Mouse (Mus musculus): ENCODE results near the gene Scd3. TPM values are rescaled to one million over a fixed set of nuclear protein-coding genes. Genes with fewer than 3 reads are reported as not detected.

Scd3 gene
- total and polyA plus RNA-seq, 2 experiments from 2014 or later: 0.31 to 4.8 TPM

DNA sequence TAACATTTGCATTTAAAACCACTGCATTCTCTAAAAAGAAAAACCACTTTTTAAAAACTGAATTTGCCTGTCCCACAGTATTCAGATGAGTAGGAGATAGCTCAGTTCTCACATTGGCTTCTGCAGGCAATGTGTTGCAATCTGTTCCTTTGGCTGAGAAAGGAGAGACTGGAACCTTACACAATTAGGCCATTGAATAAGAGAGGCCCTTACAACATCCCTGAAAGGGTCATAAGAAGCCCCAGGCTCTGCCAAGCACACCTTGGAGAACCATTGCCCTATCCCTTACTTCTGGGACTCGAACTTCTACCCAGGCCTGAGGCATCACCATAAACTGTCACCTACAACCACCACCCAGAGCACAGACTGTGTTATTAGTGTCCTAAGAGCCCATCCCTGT, 22.6 kb upstream of the Scd3 start:
- H3K4me1 ChIP-seq (ENCODE audit: insufficient read depth, low read length): no peaks in the 10 kb centered on the region
- 81% methylated on average over 1 of the region's 1 CpGs for WGBS
- no peak overlapping the region for H3K9ac ChIP-seq (replicated peaks; ENCODE audit: low read length)
- no peak overlapping the region for H3K4me3 ChIP-seq (ENCODE audit: low read length)
- no peak for TF ChIP-seq CTCF (IDR thresholded peaks at IDR 0.05; ENCODE audit: low read depth)
- H3K27ac ChIP-seq: no peak overlapping the region
- H3K36me3 ChIP-seq (ENCODE audit: insufficient read depth, low read length): no peaks in the 10 kb centered on the region
- H3K9me3 ChIP-seq (ENCODE audit: low read length): peaks cover 4% of the 10 kb centered on the region; the same call in 1 of the 2 replicates
- no peak for DNase-seq (ENCODE audit: low spot score)
- ATAC-seq: no peak
- H3K4me2 ChIP-seq (ENCODE audit: low read depth, low read length): no peak overlapping the region
- H3K27me3 ChIP-seq (ENCODE audit: insufficient read depth, low read length): no peaks in the 10 kb centered on the region

GRCm38 (mm10) chr19:44183968-44184367, 19.1 kb upstream of the Scd3 start:
- H3K9ac ChIP-seq (replicated peaks; ENCODE audit: low read length): no peak overlapping the region
- WGBS: 76% methylated on average over 3 of the region's 3 CpGs

DNA sequence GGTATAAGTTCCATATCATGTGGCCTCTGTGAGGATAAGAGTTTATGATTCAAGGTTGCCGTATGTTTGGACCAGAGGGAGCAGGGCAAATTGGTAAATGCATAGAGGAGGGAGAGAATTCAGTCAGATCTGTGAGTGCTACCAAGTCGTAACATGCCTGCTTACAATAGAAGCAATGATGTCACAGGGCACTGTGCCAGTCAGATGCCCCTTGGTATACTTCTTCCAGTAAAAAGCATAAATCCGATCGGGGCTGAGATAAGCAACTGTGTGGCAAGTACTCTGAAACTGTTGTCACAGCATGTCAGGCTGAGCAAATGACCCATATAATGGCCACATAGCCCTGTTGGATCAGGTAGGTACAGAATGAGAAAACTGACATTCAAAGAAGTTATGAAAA, 14.0 kb upstream of the Scd3 start:
- WGBS: 75% methylated on average over 4 of the region's 4 CpGs
- DNase-seq (ENCODE audit: low spot score): no peak
- Histone ChIP-seq H3K9me3 (ENCODE audit: low read length) (no peaks in the 10 kb centered on the region), H3K27me3 (ENCODE audit: insufficient read depth, low read length) (no peaks in the 10 kb centered on the region), H3K9ac (replicated peaks; ENCODE audit: low read length) (no peak overlapping the region), H3K36me3 (ENCODE audit: insufficient read depth, low read length) (no peaks in the 10 kb centered on the region), H3K4me2 (ENCODE audit: low read depth, low read length) (no peak overlapping the region), H3K4me1 (ENCODE audit: insufficient read depth, low read length) (no peaks in the 10 kb centered on the region), H3K4me3 (ENCODE audit: low read length) (no peak overlapping the region), H3K27ac (no peak overlapping the region)
- no peak for TF ChIP-seq CTCF (IDR thresholded peaks at IDR 0.05; ENCODE audit: low read depth)
- no peak for ATAC-seq

More at GRCm38 (mm10) chr19:44183968-44184367, 19.1 kb upstream of the Scd3 start:
- TF ChIP-seq CTCF (IDR thresholded peaks at IDR 0.05; ENCODE audit: low read depth): no peak
- H3K36me3 ChIP-seq (ENCODE audit: insufficient read depth, low read length): no peaks in the 10 kb centered on the region
- DNase-seq (ENCODE audit: low spot score): no peak
- H3K4me1 ChIP-seq (ENCODE audit: insufficient read depth, low read length): no peaks in the 10 kb centered on the region
- H3K4me3 ChIP-seq (ENCODE audit: low read length): no peak overlapping the region
- no peak for ATAC-seq
- H3K9me3 ChIP-seq (ENCODE audit: low read length): no peaks in the 10 kb centered on the region
- no peaks in the 10 kb centered on the region for H3K27me3 ChIP-seq (ENCODE audit: insufficient read depth, low read length)
- H3K4me2 ChIP-seq (ENCODE audit: low read depth, low read length): no peak overlapping the region
- no peak overlapping the region for H3K27ac ChIP-seq

- no peak within 1 kb of the TSS for H3K9ac ChIP-seq (replicated peaks; ENCODE audit: low read length)
- H3K4me3 ChIP-seq (ENCODE audit: low read length): no peak within 1 kb of the TSS
- ATAC-seq (no peak), DNase-seq (ENCODE audit: low spot score) (no peak)
- H3K27me3 ChIP-seq (ENCODE audit: insufficient read depth, low read length): no peaks in the 10 kb centered on the region
- no peak within 1 kb of the TSS for H3K27ac ChIP-seq
- no peaks in the 10 kb centered on the region for H3K9me3 ChIP-seq (ENCODE audit: low read length)
- H3K4me1 ChIP-seq (ENCODE audit: insufficient read depth, low read length): no peaks in the 10 kb centered on the region
- no peaks in the 10 kb centered on the region for H3K36me3 ChIP-seq (ENCODE audit: insufficient read depth, low read length)
- TF ChIP-seq CTCF (IDR thresholded peaks at IDR 0.05; ENCODE audit: low read depth): no peak
- no peak within 1 kb of the TSS for H3K4me2 ChIP-seq (ENCODE audit: low read depth, low read length)
- 42% methylated on average over 3 of the region's 3 CpGs for WGBS
These were observed 10.7 kb upstream of the Scd3 start, which contains the start of gene Pkd2l1 for GRCm38 (mm10) chr19:44192342-44192741. TSS of gene Pkd2l1 (minus strand) at chr19:44192442.

GRCm38 (mm10) chr19:44193906-44194305, 9.2 kb upstream of the Scd3 start:
- no peak for ATAC-seq
- H3K27me3 ChIP-seq (ENCODE audit: insufficient read depth, low read length): no peaks in the 10 kb centered on the region
- WGBS: 82% methylated on average over 7 of the region's 7 CpGs

GRCm38 (mm10) chr19:44195138-44195537, 7.9 kb upstream of the Scd3 start:
- Histone ChIP-seq H3K36me3 (ENCODE audit: insufficient read depth, low read length) (no peaks in the 10 kb centered on the region), H3K27me3 (ENCODE audit: insufficient read depth, low read length) (no peaks in the 10 kb centered on the region), H3K9ac (replicated peaks; ENCODE audit: low read length) (no peak overlapping the region), H3K4me1 (ENCODE audit: insufficient read depth, low read length) (no peaks in the 10 kb centered on the region), H3K9me3 (ENCODE audit: low read length) (no peaks in the 10 kb centered on the region), H3K27ac (no peak overlapping the region), H3K4me2 (ENCODE audit: low read depth, low read length) (no peak overlapping the region), H3K4me3 (ENCODE audit: low read length) (no peak overlapping the region)
- DNase-seq (ENCODE audit: low spot score) (peak; percentile 85), ATAC-seq (no peak)
- peak; percentile 90 for TF ChIP-seq CTCF (IDR thresholded peaks at IDR 0.05; ENCODE audit: low read depth)
- WGBS: 3% methylated on average over 7 of the region's 7 CpGs

More at GRCm38 (mm10) chr19:44193906-44194305, 9.2 kb upstream of the Scd3 start:
- H3K36me3 ChIP-seq (ENCODE audit: insufficient read depth, low read length): no peaks in the 10 kb centered on the region
- H3K4me3 ChIP-seq (ENCODE audit: low read length): no peak overlapping the region
- H3K9ac ChIP-seq (replicated peaks; ENCODE audit: low read length): no peak overlapping the region
- DNase-seq (ENCODE audit: low spot score): no peak
- no peaks in the 10 kb centered on the region for H3K9me3 ChIP-seq (ENCODE audit: low read length)
- no peak overlapping the region for H3K27ac ChIP-seq
- no peak overlapping the region for H3K4me2 ChIP-seq (ENCODE audit: low read depth, low read length)
- no peak for TF ChIP-seq CTCF (IDR thresholded peaks at IDR 0.05; ENCODE audit: low read depth)
- no peaks in the 10 kb centered on the region for H3K4me1 ChIP-seq (ENCODE audit: insufficient read depth, low read length)

- H3K9ac ChIP-seq (replicated peaks; ENCODE audit: low read length): no peak overlapping the region
- ATAC-seq (no peak), DNase-seq (ENCODE audit: low spot score) (no peak)
- H3K27ac ChIP-seq: no peak overlapping the region
- WGBS: 89% methylated on average over 10 of the region's 10 CpGs
- H3K27me3 ChIP-seq (ENCODE audit: insufficient read depth, low read length): no peaks in the 10 kb centered on the region
- no peaks in the 10 kb centered on the region for H3K9me3 ChIP-seq (ENCODE audit: low read length)
- TF ChIP-seq CTCF (IDR thresholded peaks at IDR 0.05; ENCODE audit: low read depth): no peak
- H3K4me3 ChIP-seq (ENCODE audit: low read length): no peak overlapping the region
- H3K4me1 ChIP-seq (ENCODE audit: insufficient read depth, low read length): no peaks in the 10 kb centered on the region
- H3K4me2 ChIP-seq (ENCODE audit: low read depth, low read length): no peak overlapping the region
- H3K36me3 ChIP-seq (ENCODE audit: insufficient read depth, low read length): no peaks in the 10 kb centered on the region
These were observed 5.8 kb upstream of the Scd3 start for GRCm38 (mm10) chr19:44197053-44197852.
